Mouse (Mus musculus) erythroblast, embryonic 14.5 days (primary cell): Measurements from ENCODE around the gene Cdc16. TPM values are rescaled to one million over a fixed set of nuclear protein-coding genes. Genes with fewer than 3 reads are reported as not detected.

Experiments used
- H3K27me3 ChIP-seq: 2 replicates; pipeline ENCODE4 v1.6.1; 2012; ENCODE audit warnings: inconsistent platforms; ENCODE audit not compliant: control insufficient read depth
- H3K36me3 ChIP-seq: 2 replicates; pipeline ENCODE4 v1.6.1; 2012; ENCODE audit warnings: mild to moderate bottlenecking, inconsistent platforms; ENCODE audit not compliant: control insufficient read depth
- H3K4me1 ChIP-seq: 2 replicates; pipeline ENCODE4 v1.6.1; 2012; ENCODE audit warnings: inconsistent platforms; ENCODE audit not compliant: control insufficient read depth
- H3K4me3 ChIP-seq: replicated peaks from 2 replicates; pipeline ENCODE3; 2012; ENCODE audit warnings: moderate library complexity, mild to moderate bottlenecking, inconsistent platforms
- H3K9me3 ChIP-seq: 2 replicates; pipeline ENCODE4 v1.6.1; 2012; ENCODE audit warnings: low read length, inconsistent platforms, mixed read lengths; ENCODE audit not compliant: control insufficient read depth
- GATA1 ChIP-seq: IDR thresholded peaks from 2 replicates; pipeline ENCODE4 v1.6.1; 2012; ENCODE audit warnings: low read length, inconsistent platforms, mixed read lengths
- TAL1 ChIP-seq: IDR thresholded peaks from 3 replicates; pipeline ENCODE4 v1.6.1; 2012; ENCODE audit warnings: low read length, inconsistent platforms, mixed read lengths
- polyA plus RNA-seq: library from polyadenylated mRNA; stranded (reverse); fragments of >175 nt; gene quantifications from 2 replicates; pipeline ENCODE4 v1.2.3, GENCODE M21; 2012

Cdc16 gene
- polyA plus RNA-seq, 1 experiment, result 1.1 TPM

DNA sequence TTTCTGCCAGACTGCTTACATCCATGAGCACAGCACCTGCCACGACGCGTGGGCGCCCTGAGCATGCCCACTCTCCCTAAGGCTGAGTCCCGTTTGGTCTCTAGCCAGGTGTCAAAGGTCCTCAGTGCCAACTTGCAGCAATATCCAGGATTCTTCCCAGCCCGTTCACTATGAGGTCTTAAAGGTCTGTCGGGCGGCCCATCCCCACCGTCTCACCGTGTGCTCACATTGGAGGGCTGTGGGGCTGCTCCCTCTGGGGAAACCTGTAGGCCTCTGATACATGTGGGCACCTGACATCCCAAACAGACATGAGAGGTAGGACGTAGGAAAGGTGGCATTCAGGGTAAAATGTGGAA lies 36.2 kb downstream of the Cdc16 start:
- no peaks in the 10 kb centered on the region for H3K27me3 ChIP-seq
- TF ChIP-seq TAL1 (no peak), GATA1 (no peak)
- H3K36me3 ChIP-seq, result peaks cover 63% of the 10 kb centered on the region
- H3K9me3 ChIP-seq, result no peaks in the 10 kb centered on the region
- no peaks in the 10 kb centered on the region for H3K4me1 ChIP-seq
- H3K4me3 ChIP-seq, result no peak overlapping the region

DNA sequence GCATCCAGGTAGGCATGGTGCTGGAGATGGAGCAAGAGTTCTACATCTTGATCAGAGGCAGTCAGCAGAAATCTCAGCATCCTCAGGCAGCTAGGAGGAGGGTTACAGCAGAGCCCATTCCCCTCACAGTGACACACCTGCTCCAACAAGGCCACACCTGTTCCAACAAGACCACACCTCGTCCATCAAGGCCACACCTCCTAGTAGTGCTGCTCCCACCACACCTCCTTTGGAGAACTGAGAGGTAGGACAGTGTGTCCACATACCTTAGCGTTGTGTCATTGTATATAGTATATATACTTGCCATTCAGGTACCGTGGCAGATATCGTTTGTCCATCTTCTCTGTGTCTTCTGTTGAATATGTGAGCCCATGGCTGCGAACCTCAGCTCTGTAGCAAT lies 40.2 kb downstream of the Cdc16 start:
- H3K36me3 ChIP-seq, result peaks cover 49% of the 10 kb centered on the region
- no peaks in the 10 kb centered on the region for H3K9me3 ChIP-seq
- no peaks in the 10 kb centered on the region for H3K4me1 ChIP-seq
- H3K27me3 ChIP-seq, result no peaks in the 10 kb centered on the region
- no peak overlapping the region for H3K4me3 ChIP-seq
- no peak for TF ChIP-seq TAL1
- no peak for TF ChIP-seq GATA1

DNA sequence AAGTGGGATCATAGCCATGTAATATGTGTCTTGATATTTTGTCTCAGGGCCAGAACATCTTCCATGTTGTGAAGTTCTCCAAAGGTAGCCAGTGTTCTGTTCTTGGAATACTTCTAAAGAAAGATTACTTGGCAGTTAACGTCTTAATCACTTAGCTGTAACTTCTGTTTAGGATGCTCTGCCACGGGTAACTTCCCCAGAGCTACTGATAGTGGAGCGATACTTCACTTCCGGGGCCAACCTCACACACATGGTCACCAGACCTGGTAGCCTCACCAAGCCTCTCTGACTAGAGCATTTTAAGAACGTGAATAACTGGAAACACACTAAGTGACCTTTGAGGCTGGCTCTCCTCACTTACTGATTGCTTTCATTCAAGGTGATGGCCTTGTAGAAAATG lies 42.1 kb downstream of the Cdc16 start:
- no peak for TF ChIP-seq GATA1
- no peak for TF ChIP-seq TAL1
- Histone ChIP-seq H3K27me3 (no peaks in the 10 kb centered on the region), H3K4me3 (no peak overlapping the region), H3K9me3 (no peaks in the 10 kb centered on the region), H3K4me1 (no peaks in the 10 kb centered on the region), H3K36me3 (peaks cover 37% of the 10 kb centered on the region)

DNA sequence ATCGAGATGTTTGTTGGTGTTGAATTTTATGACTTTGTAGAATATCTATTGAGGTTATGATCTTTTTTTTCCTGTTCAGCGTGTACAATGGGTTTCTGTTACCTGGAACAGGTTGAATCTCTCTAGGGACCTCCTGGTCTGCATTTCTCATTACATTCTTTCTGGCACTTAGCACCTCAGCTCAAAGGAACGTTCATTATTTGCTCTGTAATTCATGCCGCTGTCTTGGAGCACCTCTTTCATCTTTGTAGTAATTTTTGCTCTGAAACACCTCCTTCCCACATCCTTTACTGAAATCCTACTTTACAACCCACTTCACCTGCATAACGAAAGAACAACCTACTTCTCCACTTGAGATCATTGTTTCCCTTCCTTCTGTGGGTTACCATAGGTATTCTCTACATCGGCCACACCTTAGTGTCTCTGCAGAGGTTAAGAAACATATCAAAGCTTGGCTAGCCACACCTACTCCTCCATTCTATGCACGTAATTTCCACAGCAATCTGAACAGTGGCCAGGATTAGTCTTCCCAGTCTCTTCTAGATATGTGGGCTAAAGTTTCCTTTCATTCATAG lies 71.2 kb downstream of the Cdc16 start:
- no peaks in the 10 kb centered on the region for H3K27me3 ChIP-seq
- no peak overlapping the region for H3K4me3 ChIP-seq
- no peaks in the 10 kb centered on the region for H3K4me1 ChIP-seq
- no peaks in the 10 kb centered on the region for H3K36me3 ChIP-seq
- H3K9me3 ChIP-seq, result no peaks in the 10 kb centered on the region
- TF ChIP-seq TAL1 (no peak), GATA1 (no peak)

Other genes with a start within 250 kb of the Cdc16 start
- gene 1700029H14Rik, start 195.2 kb upstream of the Cdc16 start, polyA plus RNA-seq, result not detected in 2 replicates
- 0.10 and 0.12 TPM in 2 replicates for gene Rasa3, start 80.1 kb upstream of the Cdc16 start, polyA plus RNA-seq
- not detected in 2 replicates for gene Cfap97d2, start 51.8 kb upstream of the Cdc16 start, polyA plus RNA-seq
- gene Upf3a, start 27.9 kb downstream of the Cdc16 start, polyA plus RNA-seq, result 3.7 and 3.9 TPM in 2 replicates
- not detected in 2 replicates for gene AF366264, start 80.7 kb downstream of the Cdc16 start, polyA plus RNA-seq
- gene Champ1, start 112.0 kb downstream of the Cdc16 start, polyA plus RNA-seq, result 0.10 and 0.17 TPM in 2 replicates
- gene Coprs, start 132.6 kb downstream of the Cdc16 start, polyA plus RNA-seq, result 0.45 TPM in 1 of 2 replicates, not detected in the other